Mouse (Mus musculus) megakaryocyte, embryonic 14.5 days (primary cell): ENCODE data around the gene Kif5a. TPM values are rescaled to one million over a fixed set of nuclear protein-coding genes. Genes with fewer than 3 reads are reported as not detected.

Experiments
- H3K27me3 ChIP-seq: replicated peaks from 2 replicates; pipeline ENCODE3; 2012; ENCODE audit warnings: inconsistent platforms
- H3K36me3 ChIP-seq: replicated peaks from 2 replicates; pipeline ENCODE3; 2012; ENCODE audit warnings: low read length, inconsistent platforms, mixed read lengths
- H3K4me1 ChIP-seq: 2 replicates; pipeline ENCODE4 v1.6.1; 2012; ENCODE audit warnings: inconsistent platforms
- H3K4me3 ChIP-seq: replicated peaks from 2 replicates; pipeline ENCODE3; 2012; ENCODE audit warnings: moderate library complexity, mild to moderate bottlenecking, inconsistent platforms
- H3K9me3 ChIP-seq: 2 replicates; pipeline ENCODE4 v1.6.1; 2012; ENCODE audit warnings: inconsistent platforms
- FLI1 ChIP-seq: IDR thresholded peaks from 2 replicates; pipeline ENCODE4 v1.6.1; 2012; ENCODE audit warnings: low read length, inconsistent platforms, mixed read lengths
- GATA1 ChIP-seq: IDR thresholded peaks from 3 replicates; pipeline ENCODE4 v1.6.1; 2012; ENCODE audit warnings: mixed read lengths, low read length, inconsistent platforms, borderline replicate concordance
- polyA plus RNA-seq: library from polyadenylated mRNA; stranded (reverse); fragments of >175 nt; gene quantifications from 2 replicates; pipeline ENCODE4 v1.2.3, GENCODE M21; 2012; ENCODE audit warnings: low replicate concordance; ENCODE audit not compliant: insufficient read depth

The Kif5a gene
- polyA plus RNA-seq, 1 experiment, result 6.6 TPM

DNA sequence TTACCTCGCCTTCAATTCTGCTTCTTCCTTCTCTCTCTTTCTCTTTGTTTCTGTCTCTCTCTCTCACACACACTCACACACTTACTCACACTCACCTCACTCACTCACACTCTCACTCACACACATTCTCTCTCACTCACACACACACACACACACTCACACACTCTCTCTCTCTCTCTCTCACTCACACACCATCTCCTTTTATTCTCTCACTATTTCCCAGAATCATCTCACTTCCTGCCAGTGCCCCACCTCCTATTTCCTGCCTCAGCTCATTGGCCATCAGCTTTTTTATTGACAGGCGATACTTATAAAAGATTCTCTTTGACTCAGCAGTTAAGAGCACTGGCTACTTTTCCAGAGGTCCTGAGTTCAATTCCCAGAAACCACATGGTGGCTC is 44.8 kb downstream of the Kif5a start:
- no peak for TF ChIP-seq FLI1
- TF ChIP-seq GATA1, result no peak
- no peaks in the 10 kb centered on the region for H3K36me3 ChIP-seq
- H3K27me3 ChIP-seq, result peaks cover 13% of the 10 kb centered on the region
- H3K4me1 ChIP-seq, result peaks cover 30% of the 10 kb centered on the region
- H3K4me3 ChIP-seq, result no peak overlapping the region
- H3K9me3 ChIP-seq, result peaks cover 9% of the 10 kb centered on the region

DNA sequence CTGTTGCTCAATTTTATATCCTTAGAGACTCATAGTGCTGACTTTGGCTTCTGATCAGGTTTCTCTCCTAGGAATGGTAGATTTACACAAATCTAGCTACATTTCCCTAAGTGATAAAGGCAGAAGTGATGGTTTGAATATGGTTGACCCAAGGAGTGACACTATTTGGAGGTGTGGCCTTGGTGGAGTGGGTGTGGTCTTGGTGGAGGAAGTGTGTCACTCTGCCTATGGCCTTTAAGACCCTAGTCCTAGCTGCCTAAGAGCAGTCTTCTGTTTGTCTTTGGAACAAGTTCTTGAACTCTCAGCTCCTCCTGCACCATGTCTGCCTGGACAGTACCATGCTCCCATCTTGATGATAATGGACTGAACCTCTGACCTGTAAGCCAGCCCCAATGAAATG is 46.0 kb downstream of the Kif5a start:
- peaks cover 30% of the 10 kb centered on the region for H3K4me1 ChIP-seq
- no peak overlapping the region for H3K4me3 ChIP-seq
- TF ChIP-seq FLI1 (no peak), GATA1 (no peak)
- peaks cover 9% of the 10 kb centered on the region for H3K9me3 ChIP-seq
- H3K36me3 ChIP-seq, result no peaks in the 10 kb centered on the region
- peaks cover 6% of the 10 kb centered on the region for H3K27me3 ChIP-seq

DNA sequence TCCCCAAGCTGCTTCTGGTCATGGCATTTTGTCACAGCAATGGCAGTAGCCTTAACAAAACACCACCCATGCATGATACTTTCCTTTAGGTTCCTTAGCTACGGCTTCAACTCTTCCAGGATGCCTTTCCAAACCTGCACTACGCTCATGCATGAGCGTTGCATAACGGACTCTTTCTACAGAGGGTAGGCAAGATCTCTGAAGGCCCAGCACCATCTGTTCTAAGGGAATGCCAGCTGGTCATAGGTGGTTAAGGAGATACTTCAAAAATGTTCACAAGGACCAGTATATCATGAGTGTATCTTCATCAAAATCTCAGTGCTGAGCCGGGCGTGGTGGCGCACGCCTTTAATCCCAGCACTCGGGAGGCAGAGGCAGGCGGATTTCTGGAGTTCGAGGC is 46.7 kb downstream of the Kif5a start:
- no peaks in the 10 kb centered on the region for H3K36me3 ChIP-seq
- peaks cover 5% of the 10 kb centered on the region for H3K27me3 ChIP-seq
- H3K4me1 ChIP-seq, result peaks cover 30% of the 10 kb centered on the region
- TF ChIP-seq GATA1, result no peak
- no peak for TF ChIP-seq FLI1
- H3K4me3 ChIP-seq, result no peak overlapping the region
- H3K9me3 ChIP-seq, result peaks cover 9% of the 10 kb centered on the region

DNA sequence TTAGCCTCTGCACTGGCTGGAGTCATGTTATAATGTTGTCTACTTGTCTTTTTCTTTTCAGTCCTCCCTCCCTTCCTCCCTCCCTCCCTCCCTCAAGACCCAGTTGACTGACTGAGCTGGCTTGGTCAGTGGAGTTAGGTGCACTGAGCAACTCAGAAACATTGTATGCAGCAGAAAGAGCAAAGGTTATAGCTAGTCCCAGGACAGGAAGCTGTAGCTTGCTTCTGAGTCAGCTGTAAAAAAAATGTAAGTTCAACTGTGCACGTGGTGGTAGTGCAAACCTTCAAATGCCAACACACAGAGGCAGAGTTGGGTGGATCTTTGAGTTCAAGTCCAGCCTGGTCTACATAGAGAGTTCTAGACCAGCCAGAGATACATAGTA is 48.7 kb downstream of the Kif5a start:
- H3K27me3 ChIP-seq, result peaks cover 5% of the 10 kb centered on the region
- TF ChIP-seq FLI1 (no peak), GATA1 (no peak)
- peaks cover 46% of the 10 kb centered on the region for H3K4me1 ChIP-seq
- H3K9me3 ChIP-seq, result peaks cover 5% of the 10 kb centered on the region; the same call in 1 of the 2 replicates
- no peak overlapping the region for H3K4me3 ChIP-seq
- H3K36me3 ChIP-seq, result peaks cover 3% of the 10 kb centered on the region

DNA sequence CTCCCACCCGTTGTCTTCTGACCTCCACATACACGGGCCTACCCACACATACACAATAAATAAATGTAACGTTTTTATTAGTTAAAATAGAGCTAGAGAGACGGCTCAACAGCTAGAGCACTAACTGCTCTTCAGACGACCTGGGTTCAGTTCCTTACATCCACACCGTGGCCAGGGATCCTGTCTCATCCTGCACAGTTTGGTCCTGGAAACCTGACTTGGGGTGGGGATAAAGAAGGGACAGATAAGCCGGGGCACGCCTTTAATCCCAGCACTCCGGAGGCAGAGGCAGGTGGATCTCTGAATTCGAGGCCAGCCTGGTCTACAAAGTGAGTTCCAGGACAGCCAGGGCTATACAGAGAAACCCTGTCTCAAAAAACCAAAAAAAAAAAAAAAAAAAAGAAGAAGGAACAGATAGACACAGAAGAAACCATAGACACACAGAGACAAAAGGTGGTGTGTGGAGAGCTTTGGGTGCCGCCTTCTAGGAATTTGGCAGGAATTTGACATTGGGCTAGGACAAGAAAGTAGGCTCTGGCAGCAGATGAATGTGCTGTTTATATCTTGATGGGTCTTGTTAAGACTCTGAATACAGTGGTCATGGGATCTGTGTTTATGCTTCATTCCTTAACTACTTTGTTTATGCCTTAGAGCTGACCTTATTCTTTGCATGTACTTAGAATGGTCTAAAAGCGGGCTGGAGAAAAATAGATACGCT is 49.3 kb downstream of the Kif5a start:
- Histone ChIP-seq H3K36me3 (peaks cover 8% of the 10 kb centered on the region), H3K27me3 (peaks cover 5% of the 10 kb centered on the region), H3K4me1 (peaks cover 49% of the 10 kb centered on the region), H3K9me3 (peaks cover 2% of the 10 kb centered on the region; the same call in 1 of the 2 replicates), H3K4me3 (no peak overlapping the region)
- TF ChIP-seq GATA1, result no peak
- TF ChIP-seq FLI1, result no peak

DNA sequence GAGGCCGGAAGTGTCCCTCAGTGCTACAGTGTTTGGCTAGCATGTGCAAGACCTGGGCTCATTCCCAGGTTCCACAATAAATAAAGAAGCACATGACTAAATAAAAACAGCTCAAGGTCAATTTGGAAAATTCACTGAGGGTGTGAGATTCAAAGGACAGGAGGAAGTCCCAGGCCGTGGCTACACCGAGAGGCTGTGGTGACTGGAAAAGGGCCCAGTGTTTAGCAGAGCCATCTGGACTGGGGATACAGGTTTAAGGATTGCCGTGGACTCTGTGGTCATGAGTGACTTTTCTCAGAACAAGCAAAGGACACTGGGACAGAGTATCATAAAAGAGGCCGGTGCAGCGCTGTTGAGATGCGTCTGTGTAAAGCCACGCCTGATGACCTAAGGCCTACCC is 49.9 kb downstream of the Kif5a start:
- H3K27me3 ChIP-seq, result peaks cover 5% of the 10 kb centered on the region
- TF ChIP-seq GATA1 (no peak), FLI1 (no peak)
- H3K4me3 ChIP-seq, result no peak overlapping the region
- no peaks in the 10 kb centered on the region for H3K9me3 ChIP-seq
- H3K4me1 ChIP-seq, result peaks cover 48% of the 10 kb centered on the region
- peaks cover 14% of the 10 kb centered on the region for H3K36me3 ChIP-seq

DNA sequence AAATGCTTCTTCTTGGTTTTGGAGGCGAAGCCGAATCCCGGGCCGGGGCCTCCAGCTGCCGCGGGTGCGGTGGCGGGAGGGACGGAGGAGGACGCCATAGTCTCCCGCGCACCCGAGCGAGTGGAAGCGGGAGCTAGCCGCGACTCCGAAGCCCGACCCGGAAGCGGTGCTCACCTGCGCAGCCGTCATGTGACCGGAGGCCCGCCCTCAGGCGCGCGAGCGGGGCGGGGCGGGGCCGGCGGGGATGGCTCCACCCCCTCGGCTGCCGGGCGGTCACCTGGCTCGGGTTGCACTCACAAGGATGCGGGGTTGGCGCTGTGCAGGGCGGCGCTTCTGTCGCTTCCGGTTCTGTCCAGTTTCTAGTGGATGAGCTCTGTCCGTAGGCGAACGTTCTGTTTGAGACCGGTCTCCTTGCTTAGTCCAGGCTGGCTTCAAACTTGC is 51.7 kb downstream of the Kif5a start, which contains the start of gene Pip4k2c:
TSS of gene Pip4k2c (minus strand) at position 172 of the 441 bp plus-strand sequence.
- Histone ChIP-seq H3K4me1 (peaks cover 36% of the 10 kb centered on the region), H3K9me3 (no peaks in the 10 kb centered on the region), H3K27me3 (peaks cover 4% of the 10 kb centered on the region), H3K36me3 (peaks cover 31% of the 10 kb centered on the region), H3K4me3 (peak within 1 kb of the TSS; percentile 94)
- TF ChIP-seq FLI1, result no peak
- no peak for TF ChIP-seq GATA1

DNA sequence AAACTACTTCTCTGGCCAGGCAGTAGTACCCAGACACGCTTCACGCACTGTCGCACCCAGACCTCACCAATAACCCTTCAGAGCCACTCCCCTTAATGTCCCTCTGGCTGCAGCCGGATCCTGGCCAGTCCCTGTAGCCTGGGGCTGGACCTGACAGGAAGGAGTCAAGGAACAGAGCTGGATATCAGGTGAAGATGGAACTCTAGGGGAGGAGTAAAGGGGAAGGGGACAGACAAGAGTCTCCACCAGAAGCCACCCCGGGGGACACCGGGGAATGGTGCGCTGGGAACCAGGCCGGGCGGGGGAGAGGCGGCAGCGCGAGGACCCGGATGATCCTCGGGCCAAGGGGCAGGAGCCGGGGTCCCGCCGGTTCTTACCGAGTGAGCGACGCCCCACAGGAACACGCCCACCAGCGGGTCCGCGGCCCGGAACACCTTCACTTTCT is 52.2 kb downstream of the Kif5a start:
- Histone ChIP-seq H3K4me3 (peak overlapping the region; percentile 94), H3K4me1 (peaks cover 39% of the 10 kb centered on the region), H3K36me3 (peaks cover 36% of the 10 kb centered on the region), H3K27me3 (no peaks in the 10 kb centered on the region), H3K9me3 (no peaks in the 10 kb centered on the region)
- TF ChIP-seq FLI1 (no peak), GATA1 (no peak)

DNA sequence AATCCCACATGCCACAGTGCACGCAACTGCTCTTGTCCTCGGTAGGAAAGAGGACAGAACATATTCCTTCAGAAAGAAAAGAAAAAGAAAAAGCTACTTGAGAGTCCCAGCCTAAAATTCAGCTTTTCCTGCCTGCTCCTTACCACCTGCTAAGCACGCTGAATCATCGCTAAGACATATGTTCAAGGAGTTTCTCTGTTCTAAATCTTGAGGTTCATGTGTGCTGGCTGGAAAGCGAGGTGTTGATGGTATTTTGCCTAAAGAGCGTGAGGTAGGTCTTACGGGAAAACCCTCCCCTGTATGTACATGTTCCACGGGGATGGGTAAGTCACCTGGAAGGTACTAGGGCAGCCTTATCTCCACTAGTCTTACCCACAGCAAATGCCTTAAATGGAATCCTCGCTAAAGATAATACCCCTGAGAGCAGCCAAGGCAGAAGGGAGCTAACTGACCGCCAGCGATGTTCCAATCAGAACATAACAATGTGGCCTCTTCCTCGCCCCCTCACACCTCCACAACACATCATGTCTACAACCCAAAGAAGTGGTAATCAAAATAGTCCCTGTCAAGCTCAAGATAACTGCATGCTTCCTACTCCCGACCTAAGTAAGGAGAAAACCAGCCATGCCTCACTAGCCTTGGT is 53.1 kb downstream of the Kif5a start:
- Histone ChIP-seq H3K4me1 (peaks cover 41% of the 10 kb centered on the region), H3K27me3 (no peaks in the 10 kb centered on the region), H3K36me3 (peaks cover 45% of the 10 kb centered on the region), H3K9me3 (no peaks in the 10 kb centered on the region), H3K4me3 (peak overlapping the region; percentile 94)
- TF ChIP-seq FLI1 (no peak), GATA1 (no peak)

DNA sequence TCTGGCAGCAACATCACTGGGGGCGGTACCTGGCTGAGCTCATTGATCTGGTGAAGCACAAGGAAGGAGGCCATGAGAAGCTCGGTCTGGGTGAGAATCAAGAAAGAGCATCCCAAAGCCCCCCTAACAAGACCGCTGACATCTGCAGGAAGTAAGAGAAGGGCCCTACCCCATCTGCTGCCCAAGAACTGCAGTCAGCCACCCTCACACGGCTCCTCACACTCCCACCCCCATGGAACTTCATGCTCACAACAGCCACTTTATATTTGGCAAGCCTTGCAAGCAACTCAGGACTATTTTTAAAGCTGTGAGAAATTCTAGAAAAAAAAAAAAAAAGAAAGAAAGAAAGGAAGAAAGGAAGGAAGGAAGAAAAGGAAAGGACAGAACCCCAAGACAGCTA is 54.2 kb downstream of the Kif5a start:
- H3K4me3 ChIP-seq, result no peak overlapping the region
- no peak for TF ChIP-seq GATA1
- no peak for TF ChIP-seq FLI1
- H3K9me3 ChIP-seq, result no peaks in the 10 kb centered on the region
- H3K36me3 ChIP-seq, result peaks cover 55% of the 10 kb centered on the region
- H3K4me1 ChIP-seq, result peaks cover 44% of the 10 kb centered on the region
- H3K27me3 ChIP-seq, result no peaks in the 10 kb centered on the region
